Mouse (Mus musculus): ENCODE data around the gene Cradd. TPM values are rescaled to one million over a fixed set of nuclear protein-coding genes. Genes with fewer than 3 reads are reported as not detected.

Gene Cradd
- total and polyA plus RNA-seq, 3 experiments: 1.9 to 9.0 TPM; not detected in 1

DNA sequence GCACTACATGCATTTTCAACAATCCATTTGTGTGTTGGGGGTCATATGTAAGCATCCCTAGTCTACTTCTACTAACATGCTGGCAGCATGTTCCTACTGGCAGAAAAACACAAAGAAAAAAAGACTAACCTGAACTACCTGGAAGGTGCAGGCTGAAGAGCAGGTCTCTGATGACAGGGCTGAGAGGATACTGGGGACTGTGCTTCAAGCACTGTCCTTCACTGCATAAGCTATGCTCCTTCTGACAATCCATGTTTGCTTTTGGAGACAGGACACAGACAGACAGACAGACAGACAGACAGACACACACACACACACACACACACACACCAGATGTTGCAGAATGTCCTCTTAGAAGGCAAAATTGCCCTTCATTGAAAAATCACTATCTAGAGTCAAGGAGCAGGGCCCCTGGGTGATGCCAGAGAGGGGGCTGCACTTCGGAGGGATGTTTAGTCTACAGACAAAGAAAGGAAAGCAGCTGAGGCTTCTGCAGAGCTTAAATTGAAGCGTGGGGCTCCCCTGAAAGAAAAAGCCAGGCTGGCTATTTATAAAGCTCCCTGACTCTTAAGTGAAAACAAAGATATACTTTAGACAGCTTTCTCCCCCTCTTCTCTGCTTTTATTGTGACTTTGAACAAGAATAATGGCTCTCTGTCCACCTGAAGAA lies 180.4 kb downstream of the Cradd start:
- TF ChIP-seq RCOR1 (IDR thresholded peaks at IDR 0.05; ENCODE audit: low read depth, low read length): no peak
- TF ChIP-seq MAZ (IDR thresholded peaks at IDR 0.05; ENCODE audit: low read depth, low read length): no peak
- no peak for TF ChIP-seq TCF12 (IDR thresholded peaks at IDR 0.05; ENCODE audit: low read depth, low read length)
- no peak for TF ChIP-seq E2F4 (IDR thresholded peaks at IDR 0.05; ENCODE audit: borderline replicate concordance, low read depth, low read length)
- TF ChIP-seq GATA1 (IDR thresholded peaks at IDR 0.05; ENCODE audit: low read depth, low read length): no peak
- TF ChIP-seq USF1 (IDR thresholded peaks at IDR 0.05; ENCODE audit: low read depth, low read length): no peak
- no peak for TF ChIP-seq MXI1 (IDR thresholded peaks at IDR 0.05; ENCODE audit: low read depth, low read length)
- TF ChIP-seq RAD21 (IDR thresholded peaks at IDR 0.05; ENCODE audit: low read depth, low read length): no peak
- Histone ChIP-seq H3K9ac (ENCODE audit: control insufficient read depth, low read depth, low read length, poor library complexity, severe bottlenecking) (no peak overlapping the region), H3K36me3 (ENCODE audit: control insufficient read depth in 1 of 2, insufficient read depth in 2 of 2, low read length in 2 of 2) (peaks cover 0 to 2% of the 10 kb centered on the region in 2 experiments; a peak in 2 of 4 replicates), H3K4me3 (ENCODE audit: control insufficient read depth in 1 of 2, insufficient read depth in 1 of 2, low read depth in 2 of 2, low read length in 2 of 2) (no peak overlapping the region), H3K4me1 (ENCODE audit: control insufficient read depth in 1 of 2, insufficient read depth in 2 of 2, low read length in 2 of 2) (peaks cover 0 to 6% of the 10 kb centered on the region in 2 experiments; a peak in 2 of 4 replicates), H3K27ac (ENCODE audit: control insufficient read depth, low read depth, low read length) (no peak overlapping the region), H3K27me3 (ENCODE audit: control insufficient read depth in 1 of 2, insufficient read depth in 2 of 2, low read length in 2 of 2) (peaks cover 0 to 1% of the 10 kb centered on the region in 2 experiments; a peak in 2 of 4 replicates), H3K79me2 (ENCODE audit: control insufficient read depth, insufficient read depth, low read length, poor library complexity) (no peaks in the 10 kb centered on the region), H3K9me3 (replicated peaks; ENCODE audit: insufficient read depth, low read length) (no peaks in the 10 kb centered on the region)
- DNase-seq (ENCODE audit: low read depth, low spot score): no peak

DNA sequence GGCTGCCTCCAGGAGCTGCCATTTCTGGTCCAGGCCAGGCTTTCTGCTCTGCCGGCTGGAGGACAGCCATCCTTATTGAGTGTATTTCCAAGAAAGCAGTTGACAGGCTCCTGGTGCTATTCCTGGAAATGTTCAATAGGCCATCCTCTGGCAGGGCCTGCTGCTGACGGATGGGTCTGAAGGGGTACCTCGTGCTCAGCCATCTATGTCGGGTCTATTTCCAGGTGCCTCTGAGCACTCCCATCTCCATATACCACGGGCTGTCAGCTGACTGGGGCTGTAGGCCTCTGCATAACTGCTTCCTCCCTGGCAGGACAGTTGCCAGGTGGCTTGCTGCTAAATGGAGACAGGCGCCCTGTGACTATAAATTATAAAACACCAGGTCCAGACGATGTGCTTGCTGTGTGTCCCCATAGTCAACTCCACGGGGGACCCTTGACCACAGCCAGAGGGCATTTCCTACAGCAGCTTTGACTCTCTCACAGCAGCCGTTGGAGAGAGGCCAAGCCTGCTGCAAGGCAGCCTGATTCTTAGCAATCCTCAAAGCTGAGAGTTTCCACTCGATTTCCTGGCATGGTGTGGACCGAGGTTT lies 181.0 kb downstream of the Cradd start:
- no peak overlapping the region for H3K9ac ChIP-seq (ENCODE audit: control insufficient read depth, low read depth, low read length, poor library complexity, severe bottlenecking)
- no peak overlapping the region for H3K4me3 ChIP-seq (ENCODE audit: control insufficient read depth in 1 of 2, insufficient read depth in 1 of 2, low read depth in 2 of 2, low read length in 2 of 2)
- no peaks in the 10 kb centered on the region for H3K79me2 ChIP-seq (ENCODE audit: control insufficient read depth, insufficient read depth, low read length, poor library complexity)
- H3K27me3 ChIP-seq (ENCODE audit: control insufficient read depth in 1 of 2, insufficient read depth in 2 of 2, low read length in 2 of 2): peaks cover 0 to 1% of the 10 kb centered on the region in 2 experiments; a peak in 2 of 4 replicates
- H3K9me3 ChIP-seq (replicated peaks; ENCODE audit: insufficient read depth, low read length): no peaks in the 10 kb centered on the region
- peaks cover 0 to 6% of the 10 kb centered on the region in 2 experiments; a peak in 2 of 4 replicates for H3K4me1 ChIP-seq (ENCODE audit: control insufficient read depth in 1 of 2, insufficient read depth in 2 of 2, low read length in 2 of 2)
- no peak for DNase-seq (ENCODE audit: low read depth, low spot score)
- TF ChIP-seq UBTF (IDR thresholded peaks at IDR 0.05; ENCODE audit: borderline replicate concordance, insufficient read depth, low read depth, low read length) (no peak), USF1 (IDR thresholded peaks at IDR 0.05; ENCODE audit: low read depth, low read length) (no peak), MAX (IDR thresholded peaks at IDR 0.05; ENCODE audit: low read length) (no peak), MEF2A (IDR thresholded peaks at IDR 0.05; ENCODE audit: extremely low read depth, insufficient replicate concordance, low read depth, low read length, poor library complexity, severe bottlenecking) (no peak), GATA1 (IDR thresholded peaks at IDR 0.05; ENCODE audit: low read depth, low read length) (no peak), TAL1 (IDR thresholded peaks at IDR 0.05; ENCODE audit: low read length) (no peak), ZMIZ1 (IDR thresholded peaks at IDR 0.05; ENCODE audit: low read depth, low read length) (no peak), TCF12 (IDR thresholded peaks at IDR 0.05; ENCODE audit: low read depth, low read length) (no peak), MYB (IDR thresholded peaks at IDR 0.05; ENCODE audit: low read depth, low read length) (no peak), CHD1 (IDR thresholded peaks at IDR 0.05; ENCODE audit: low read depth, low read length) (no peak), JUND (IDR thresholded peaks at IDR 0.05; ENCODE audit: low read depth, low read length) (no peak), RAD21 (IDR thresholded peaks at IDR 0.05; ENCODE audit: low read depth, low read length) (no peak), ELF1 (IDR thresholded peaks at IDR 0.05; ENCODE audit: low read depth, low read length) (no peak), GABPA (IDR thresholded peaks at IDR 0.05; ENCODE audit: low read depth, low read length) (no peak), HCFC1 (IDR thresholded peaks at IDR 0.05; ENCODE audit: low read depth, low read length) (no peak), MYC (IDR thresholded peaks at IDR 0.05; ENCODE audit: low read depth, low read length) (no peak)
- H3K36me3 ChIP-seq (ENCODE audit: control insufficient read depth in 1 of 2, insufficient read depth in 2 of 2, low read length in 2 of 2): peaks cover 0 to 2% of the 10 kb centered on the region in 2 experiments; a peak in 2 of 4 replicates
- no peak overlapping the region for H3K27ac ChIP-seq (ENCODE audit: control insufficient read depth, low read depth, low read length)
